Mouse (Mus musculus): ENCODE results near the gene Cd48. TPM values are rescaled to one million over a fixed set of nuclear protein-coding genes. Genes with fewer than 3 reads are reported as not detected.
"Not testable (repeated sequence)": the region's sequence is repeated elsewhere in the genome, so short reads cannot be mapped to it uniquely, and the experiment has no call there.

The Cd48 gene
- total RNA-seq, 2 experiments from 2014 or later: 0.52 TPM; not detected in 1

DNA sequence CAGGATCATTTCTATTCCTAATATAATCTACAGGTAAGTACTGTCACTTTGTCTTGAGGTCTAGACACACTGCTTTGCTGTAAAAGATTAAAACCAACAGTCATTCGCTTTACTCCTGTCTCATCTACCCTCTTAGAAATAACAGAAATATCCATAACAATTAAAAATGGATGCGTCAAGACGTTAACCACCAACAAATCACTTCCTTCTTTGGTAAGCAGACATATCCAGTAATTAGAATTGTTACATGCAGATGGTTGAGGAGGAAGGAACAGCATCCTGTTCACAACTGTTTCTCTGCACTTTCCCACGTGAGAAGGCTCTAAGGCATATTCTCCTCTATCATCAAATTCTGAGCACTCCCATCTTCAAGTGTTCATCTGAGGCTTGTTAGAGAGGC is 5.5 kb downstream of the Cd48 start:
- no peak for DNase-seq (ENCODE audit: extremely low spot score in 1 of 2, low spot score in 1 of 2)

DNA sequence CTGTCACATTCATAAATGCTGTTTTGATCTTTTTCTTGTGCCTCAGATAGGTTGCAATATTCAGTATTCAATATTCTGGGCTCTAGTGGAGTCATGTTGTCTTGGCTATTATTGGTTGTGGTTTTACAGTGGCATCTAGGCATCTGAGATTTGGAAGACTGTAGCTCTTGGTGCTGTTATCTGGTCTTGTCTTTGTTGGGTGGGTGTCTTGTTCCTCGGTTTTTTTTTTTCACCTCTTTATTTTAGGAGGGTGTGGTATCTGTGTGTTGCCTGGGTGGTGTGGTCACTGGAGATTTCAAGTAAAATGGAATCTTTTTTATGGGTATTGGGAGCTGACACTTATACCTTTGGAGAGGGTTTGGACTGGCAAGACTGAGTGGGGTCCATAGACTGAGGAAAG is 12.1 kb downstream of the Cd48 start:
- no peak for DNase-seq (ENCODE audit: extremely low spot score in 1 of 2, low spot score in 1 of 2)

GRCm38 (mm10) chr1:171698983-171699382 is 17.2 kb downstream of the Cd48 start:
- DNase-seq (ENCODE audit: extremely low spot score in 1 of 2, low spot score in 1 of 2): peak in 1 of 2 experiments; percentile 47

DNA sequence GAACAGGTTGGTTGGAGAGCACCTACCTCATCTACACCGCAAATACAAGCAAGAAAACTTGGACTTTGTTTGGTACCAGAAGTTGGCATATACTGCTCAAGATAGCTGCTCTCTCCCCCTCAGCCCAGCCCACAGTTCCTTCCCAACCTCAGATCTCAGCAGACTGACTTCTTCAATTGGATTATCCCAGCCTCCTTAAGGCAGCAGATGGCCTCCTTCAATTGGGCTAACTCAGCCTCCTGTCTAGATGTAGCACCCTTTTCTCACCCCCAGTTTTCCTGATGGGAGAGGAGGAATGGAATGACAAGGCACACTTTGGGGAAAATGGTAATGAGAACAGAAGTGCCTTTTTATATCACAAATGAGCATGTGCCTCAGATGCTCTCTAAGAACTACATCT is 31.9 kb downstream of the Cd48 start:
- DNase-seq (ENCODE audit: extremely low spot score in 1 of 2, low spot score in 1 of 2): not testable (repeated sequence)

DNA sequence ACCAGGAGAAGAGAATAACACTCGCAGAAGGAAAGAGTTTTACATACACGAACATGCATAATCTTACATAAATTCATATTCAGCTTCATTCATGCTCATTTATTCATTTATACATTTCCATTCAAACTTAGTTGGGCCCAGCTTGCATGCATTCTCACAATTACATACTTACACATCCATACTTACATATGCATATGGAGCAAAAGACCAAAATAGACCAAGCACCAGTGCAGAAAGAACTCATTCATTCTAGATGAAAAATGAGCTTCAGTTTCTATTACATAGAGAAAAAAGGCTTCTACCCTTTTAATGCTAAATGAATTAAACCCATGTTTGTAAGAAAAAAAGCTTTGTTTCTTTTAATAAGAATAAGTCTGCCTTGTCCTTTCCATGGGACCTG is 33.6 kb downstream of the Cd48 start:
- DNase-seq (ENCODE audit: extremely low spot score in 1 of 2, low spot score in 1 of 2): no peak

- DNase-seq (ENCODE audit: extremely low spot score in 1 of 2, low spot score in 1 of 2): no peak
These were observed 34.4 kb downstream of the Cd48 start for GRCm38 (mm10) chr1:171716232-171716631.

DNA sequence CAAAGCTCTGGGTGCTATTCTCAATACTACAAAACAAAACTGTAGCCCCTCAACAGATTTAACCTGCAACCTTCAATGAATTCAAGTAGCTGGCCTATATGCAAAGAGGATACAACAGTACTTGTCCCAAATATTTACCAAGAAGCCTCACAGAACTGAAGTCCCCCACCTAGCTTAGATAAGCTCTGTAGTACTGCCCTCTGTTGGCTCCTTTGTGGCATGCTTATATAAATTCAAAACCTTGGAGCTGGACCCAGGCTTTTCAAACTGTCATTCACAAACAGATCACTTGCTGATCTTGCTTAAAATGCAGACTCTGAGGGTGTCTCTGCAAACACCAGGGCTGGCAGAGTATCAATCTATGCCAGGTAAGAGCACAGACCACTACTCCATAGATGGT is 49.4 kb downstream of the Cd48 start:
- DNase-seq (ENCODE audit: extremely low spot score in 1 of 2, low spot score in 1 of 2): no peak

DNA sequence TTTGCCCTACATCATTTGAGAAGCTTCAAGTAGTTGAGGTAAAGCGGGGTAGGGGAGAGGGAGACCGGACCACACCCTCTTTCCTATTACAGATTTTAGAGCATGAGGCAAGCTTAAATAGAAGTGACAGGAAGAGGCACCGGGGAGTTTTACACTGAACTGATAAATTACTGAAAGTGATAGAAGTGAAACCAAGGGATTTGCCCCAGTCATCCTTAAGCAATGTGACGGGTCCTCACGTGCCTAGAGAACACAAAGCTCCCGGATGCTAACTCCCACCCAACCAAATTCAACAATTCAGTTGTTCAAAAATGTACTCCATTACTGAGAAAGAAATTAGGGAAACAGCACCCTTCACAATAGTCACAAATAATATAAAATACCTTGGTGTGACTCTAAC is 53.1 kb downstream of the Cd48 start:
- DNase-seq (ENCODE audit: extremely low spot score in 1 of 2, low spot score in 1 of 2): no peak

DNA sequence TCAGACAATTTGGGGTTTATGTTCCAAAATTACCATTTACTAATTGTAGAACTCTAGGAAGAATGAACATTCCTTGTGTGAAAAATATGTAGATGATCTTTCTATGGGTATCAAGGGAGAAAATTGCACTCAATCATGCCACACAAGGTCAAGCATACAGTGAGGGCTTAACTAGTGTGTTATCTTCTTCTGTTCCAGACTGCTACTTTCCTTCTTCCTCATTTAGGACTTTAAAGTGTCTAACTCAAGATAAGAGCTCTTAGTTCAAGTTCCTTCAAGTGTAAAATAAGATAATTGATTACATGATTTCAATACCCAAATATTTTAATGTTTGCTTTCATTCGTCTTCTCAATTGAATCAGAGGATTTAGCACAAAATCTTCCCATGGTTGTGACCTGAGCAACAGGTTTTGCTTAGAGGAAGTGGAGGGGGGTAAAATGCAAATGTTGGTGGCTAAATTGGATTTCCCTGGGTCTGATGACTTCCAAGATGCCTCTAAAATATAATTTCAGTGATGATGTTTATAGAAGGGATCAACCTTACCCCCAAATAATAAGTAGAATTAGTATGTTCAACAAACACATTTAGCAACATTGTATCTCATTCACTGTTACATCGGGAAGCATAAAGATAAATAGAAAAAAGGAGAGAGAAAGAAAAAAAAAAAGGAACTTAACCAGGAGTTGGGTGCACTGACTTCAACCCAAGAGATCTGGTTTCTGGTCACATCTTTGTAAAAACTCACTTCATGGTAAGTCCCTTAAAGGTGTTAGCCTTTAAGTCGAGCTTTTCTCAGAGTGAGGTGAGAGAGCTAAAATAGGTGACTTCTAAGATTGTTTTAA is 66.5 kb downstream of the Cd48 start:
- no peak for DNase-seq (ENCODE audit: extremely low spot score in 1 of 2, low spot score in 1 of 2)

Small RNA genes lying within 50 kb of the gene (microRNA-seq; reads per million reads assigned to microRNA genes)
- gene Mir7683: 0 reads per million in 2 experiments

Other genes with a start within 250 kb of the Cd48 start
- gene F11r, start 244.5 kb upstream of the Cd48 start, total RNA-seq (2021): 1 to 10 TPM; 4.7 to 5.1 TPM
- 1 to 10 TPM; 6.1 to 7.5 TPM for gene Alyref2, start 178.5 kb upstream of the Cd48 start, total RNA-seq (2021)
- gene Itln1, start 146.7 kb upstream of the Cd48 start, total RNA-seq (2021): not detected
- gene Cd244a, start 122.8 kb upstream of the Cd48 start, total RNA-seq (2021): not detected
- under 1 TPM in 1 of 2 experiments, not detected in 1; 0.23 TPM for gene Ly9, start 74.6 kb upstream of the Cd48 start, total RNA-seq (2021)
- gene Slamf7, start 29.0 kb upstream of the Cd48 start, total RNA-seq (2021): not detected
- under 1 TPM; 0.12 to 0.33 TPM for gene Slamf1, start 85.1 kb downstream of the Cd48 start, total RNA-seq (2021)
- gene Cd84, start 157.7 kb downstream of the Cd48 start, total RNA-seq (2021): 1 to 10 TPM; 2.6 to 3.7 TPM
- under 1 TPM in 1 of 2 experiments, not detected in 1; 0.14 TPM for gene Gm10521, start 213.7 kb downstream of the Cd48 start, total RNA-seq (2021)
- not detected for gene Slamf6, start 235.5 kb downstream of the Cd48 start, total RNA-seq (2021)